Mouse (Mus musculus): ENCODE results near the gene Qsox2. TPM values are rescaled to one million over a fixed set of nuclear protein-coding genes. Genes with fewer than 3 reads are reported as not detected.

Gene Qsox2
- total RNA-seq, 1 experiment = 32.0 TPM

GRCm38 (mm10) chr2:26175191-26175590 lies 62.1 kb downstream of the Qsox2 start:
- no peaks in the 10 kb centered on the region for H3K36me3 ChIP-seq (ENCODE audit: control insufficient read depth, insufficient read depth, low read length, poor library complexity, severe bottlenecking)
- peaks cover 3 to 17% of the 10 kb centered on the region in 2 experiments; a peak in 1 of 4 replicates for H3K4me1 ChIP-seq (ENCODE audit: control insufficient read depth in 2 of 2, insufficient read depth in 2 of 2, low read length in 2 of 2, poor library complexity in 1 of 2)
- in situ Hi-C loops (cut with MboI; ENCODE audit: low sequenced_read_pairs in 2 of 2, unreplicated experiment in 2 of 2) = no loop called here
- no peak overlapping the region for H3K27ac ChIP-seq (ENCODE audit: insufficient read depth, low read depth, low read length, poor library complexity, severe bottlenecking)
- H3K9ac ChIP-seq (ENCODE audit: insufficient read depth, low read depth, low read length, poor library complexity, severe bottlenecking) = no peak overlapping the region
- H3K9me3 ChIP-seq (ENCODE audit: control insufficient read depth, insufficient read depth, low read depth, low read length) = no peaks in the 10 kb centered on the region
- no peak for DNase-seq (ENCODE audit: low read depth, low spot score)
- no peak for TF ChIP-seq CHD2 (IDR thresholded peaks at IDR 0.05; ENCODE audit: low read depth, low read length)
- no peak for TF ChIP-seq MAFK (IDR thresholded peaks at IDR 0.05; ENCODE audit: insufficient read depth, low read depth, low read length)
- no peak for TF ChIP-seq ZNF384 (IDR thresholded peaks at IDR 0.05; ENCODE audit: low read depth, low read length)
- TF ChIP-seq HCFC1 (IDR thresholded peaks at IDR 0.05; ENCODE audit: borderline replicate concordance, insufficient read depth, low read length) = no peak
- no peak for TF ChIP-seq ZC3H11A (IDR thresholded peaks at IDR 0.05; ENCODE audit: borderline replicate concordance, low read depth, low read length)
- no peak overlapping the region for H3K4me3 ChIP-seq (ENCODE audit: insufficient read depth in 1 of 2, low read depth in 1 of 2, low read length in 2 of 2, poor library complexity in 1 of 2, severe bottlenecking in 1 of 2)

GRCm38 (mm10) chr2:26172166-26172565 lies 65.2 kb downstream of the Qsox2 start:
- Histone ChIP-seq H3K27ac (ENCODE audit: insufficient read depth, low read depth, low read length, poor library complexity, severe bottlenecking) (no peak overlapping the region), H3K9ac (ENCODE audit: insufficient read depth, low read depth, low read length, poor library complexity, severe bottlenecking) (no peak overlapping the region), H3K9me3 (ENCODE audit: control insufficient read depth, insufficient read depth, low read depth, low read length) (no peaks in the 10 kb centered on the region), H3K36me3 (ENCODE audit: control insufficient read depth, insufficient read depth, low read length, poor library complexity, severe bottlenecking) (no peaks in the 10 kb centered on the region), H3K4me3 (ENCODE audit: insufficient read depth in 1 of 2, low read depth in 1 of 2, low read length in 2 of 2, poor library complexity in 1 of 2, severe bottlenecking in 1 of 2) (no peak overlapping the region), H3K4me1 (ENCODE audit: control insufficient read depth in 2 of 2, insufficient read depth in 2 of 2, low read length in 2 of 2, poor library complexity in 1 of 2) (peaks cover 2 to 10% of the 10 kb centered on the region in 2 experiments; a peak in 1 of 4 replicates)
- in situ Hi-C loops (cut with MboI; ENCODE audit: low sequenced_read_pairs in 2 of 2, unreplicated experiment in 2 of 2) = no loop called here
- TF ChIP-seq ZC3H11A (IDR thresholded peaks at IDR 0.05; ENCODE audit: borderline replicate concordance, low read depth, low read length) (no peak), MAFK (IDR thresholded peaks at IDR 0.05; ENCODE audit: insufficient read depth, low read depth, low read length) (no peak), ZNF384 (IDR thresholded peaks at IDR 0.05; ENCODE audit: low read depth, low read length) (no peak)
- DNase-seq (ENCODE audit: low read depth, low spot score) = no peak

GRCm38 (mm10) chr2:26170376-26170775 lies 66.9 kb downstream of the Qsox2 start:
- TF ChIP-seq CHD2 (IDR thresholded peaks at IDR 0.05; ENCODE audit: low read depth, low read length) (no peak), ZC3H11A (IDR thresholded peaks at IDR 0.05; ENCODE audit: borderline replicate concordance, low read depth, low read length) (no peak), MAFK (IDR thresholded peaks at IDR 0.05; ENCODE audit: insufficient read depth, low read depth, low read length) (no peak)
- no peaks in the 10 kb centered on the region for H3K9me3 ChIP-seq (ENCODE audit: control insufficient read depth, insufficient read depth, low read depth, low read length)
- H3K9ac ChIP-seq (ENCODE audit: insufficient read depth, low read depth, low read length, poor library complexity, severe bottlenecking) = no peak overlapping the region
- in situ Hi-C loops (cut with MboI; ENCODE audit: low sequenced_read_pairs in 2 of 2, unreplicated experiment in 2 of 2) = no loop called here
- H3K4me1 ChIP-seq (ENCODE audit: control insufficient read depth in 2 of 2, insufficient read depth in 2 of 2, low read length in 2 of 2, poor library complexity in 1 of 2) = peaks cover 2 to 9% of the 10 kb centered on the region in 2 experiments; a peak in 1 of 4 replicates
- H3K27ac ChIP-seq (ENCODE audit: insufficient read depth, low read depth, low read length, poor library complexity, severe bottlenecking) = no peak overlapping the region
- H3K4me3 ChIP-seq (ENCODE audit: insufficient read depth in 1 of 2, low read depth in 1 of 2, low read length in 2 of 2, poor library complexity in 1 of 2, severe bottlenecking in 1 of 2) = no peak overlapping the region
- no peaks in the 10 kb centered on the region for H3K36me3 ChIP-seq (ENCODE audit: control insufficient read depth, insufficient read depth, low read length, poor library complexity, severe bottlenecking)
- DNase-seq (ENCODE audit: low read depth, low spot score) = no peak

GRCm38 (mm10) chr2:26168843-26169579 lies 68.3 kb downstream of the Qsox2 start:
- DNase-seq (ENCODE audit: low read depth, low spot score) = no peak
- Histone ChIP-seq H3K36me3 (ENCODE audit: control insufficient read depth, insufficient read depth, low read length, poor library complexity, severe bottlenecking) (no peaks in the 10 kb centered on the region), H3K9me3 (ENCODE audit: control insufficient read depth, insufficient read depth, low read depth, low read length) (no peaks in the 10 kb centered on the region), H3K4me1 (ENCODE audit: control insufficient read depth in 2 of 2, insufficient read depth in 2 of 2, low read length in 2 of 2, poor library complexity in 1 of 2) (peaks cover 2 to 9% of the 10 kb centered on the region in 2 experiments; a peak in 1 of 4 replicates), H3K9ac (ENCODE audit: insufficient read depth, low read depth, low read length, poor library complexity, severe bottlenecking) (no peak overlapping the region), H3K4me3 (ENCODE audit: insufficient read depth in 1 of 2, low read depth in 1 of 2, low read length in 2 of 2, poor library complexity in 1 of 2, severe bottlenecking in 1 of 2) (no peak overlapping the region), H3K27ac (ENCODE audit: insufficient read depth, low read depth, low read length, poor library complexity, severe bottlenecking) (no peak overlapping the region)
- no peak for TF ChIP-seq HCFC1 (IDR thresholded peaks at IDR 0.05; ENCODE audit: borderline replicate concordance, insufficient read depth, low read length)
- TF ChIP-seq ZC3H11A (IDR thresholded peaks at IDR 0.05; ENCODE audit: borderline replicate concordance, low read depth, low read length) = no peak
- TF ChIP-seq CHD2 (IDR thresholded peaks at IDR 0.05; ENCODE audit: low read depth, low read length) = no peak
- in situ Hi-C loops (cut with MboI; ENCODE audit: low sequenced_read_pairs in 2 of 2, unreplicated experiment in 2 of 2) = no loop called here

- in situ Hi-C loops (cut with MboI; ENCODE audit: low sequenced_read_pairs in 2 of 2, unreplicated experiment in 2 of 2) = no loop called here
- peaks cover 2 to 9% of the 10 kb centered on the region in 2 experiments; a peak in 1 of 4 replicates for H3K4me1 ChIP-seq (ENCODE audit: control insufficient read depth in 2 of 2, insufficient read depth in 2 of 2, low read length in 2 of 2, poor library complexity in 1 of 2)
- no peaks in the 10 kb centered on the region for H3K36me3 ChIP-seq (ENCODE audit: control insufficient read depth, insufficient read depth, low read length, poor library complexity, severe bottlenecking)
- no peak overlapping the region for H3K27ac ChIP-seq (ENCODE audit: insufficient read depth, low read depth, low read length, poor library complexity, severe bottlenecking)
- TF ChIP-seq HCFC1 (IDR thresholded peaks at IDR 0.05; ENCODE audit: borderline replicate concordance, insufficient read depth, low read length) = no peak
- no peak for TF ChIP-seq ZNF384 (IDR thresholded peaks at IDR 0.05; ENCODE audit: low read depth, low read length)
- TF ChIP-seq CHD2 (IDR thresholded peaks at IDR 0.05; ENCODE audit: low read depth, low read length) = no peak
- no peak for TF ChIP-seq MAFK (IDR thresholded peaks at IDR 0.05; ENCODE audit: insufficient read depth, low read depth, low read length)
- TF ChIP-seq ZC3H11A (IDR thresholded peaks at IDR 0.05; ENCODE audit: borderline replicate concordance, low read depth, low read length) = no peak
- H3K9me3 ChIP-seq (ENCODE audit: control insufficient read depth, insufficient read depth, low read depth, low read length) = no peaks in the 10 kb centered on the region
- H3K4me3 ChIP-seq (ENCODE audit: insufficient read depth in 1 of 2, low read depth in 1 of 2, low read length in 2 of 2, poor library complexity in 1 of 2, severe bottlenecking in 1 of 2) = no peak overlapping the region
- H3K9ac ChIP-seq (ENCODE audit: insufficient read depth, low read depth, low read length, poor library complexity, severe bottlenecking) = no peak overlapping the region
- no peak for DNase-seq (ENCODE audit: low read depth, low spot score)
Measured at GRCm38 (mm10) chr2:26166890-26167289, 70.4 kb downstream of the Qsox2 start.
